Mouse (Mus musculus): ENCODE measurements at regions not wholly inside any gene's neighbourhood (a gene's known extent, or its start where the extent isn't known, plus 50 kb on each side); places are given as distances from the start of the nearest gene placed in this dataset.

- DNase-seq (ENCODE audit: low spot score): no peak
Measured at GRCm38 (mm10) chr9:52377761-52378160, 209.4 kb upstream of the Zc3h12c start.

GRCm38 (mm10) chr9:52376914-52377313 lies 208.5 kb upstream of the Zc3h12c start:
- no peak for DNase-seq (ENCODE audit: low spot score)

- DNase-seq (ENCODE audit: low spot score): no peak
Measured at GRCm38 (mm10) chr9:52371296-52371695, 202.9 kb upstream of the Zc3h12c start.

GRCm38 (mm10) chr9:52368911-52369310 lies 200.5 kb upstream of the Zc3h12c start:
- DNase-seq (ENCODE audit: low spot score): no peak

- no peak for DNase-seq (ENCODE audit: low spot score)
Measured at GRCm38 (mm10) chr9:52368080-52368479, 199.7 kb upstream of the Zc3h12c start.

GRCm38 (mm10) chr9:52366046-52366445 lies 197.7 kb upstream of the Zc3h12c start:
- no peak for DNase-seq (ENCODE audit: low spot score)

GRCm38 (mm10) chr9:52361599-52361998 lies 193.2 kb upstream of the Zc3h12c start:
- no peak for DNase-seq (ENCODE audit: low spot score)

GRCm38 (mm10) chr9:52359416-52359815 lies 191.0 kb upstream of the Zc3h12c start:
- no peak for DNase-seq (ENCODE audit: low spot score)

- DNase-seq (ENCODE audit: low spot score): no peak
Measured at GRCm38 (mm10) chr9:52356549-52356948, 188.2 kb upstream of the Zc3h12c start.

- no peak for DNase-seq (ENCODE audit: low spot score)
Measured at GRCm38 (mm10) chr9:52355187-52355982, 187.0 kb upstream of the Zc3h12c start.

GRCm38 (mm10) chr9:52348536-52349527 lies 180.5 kb upstream of the Zc3h12c start:
- no peak for DNase-seq (ENCODE audit: low spot score)

GRCm38 (mm10) chr9:52344177-52344877 lies 176.0 kb upstream of the Zc3h12c start:
- no peak for DNase-seq (ENCODE audit: low spot score)

- DNase-seq (ENCODE audit: low spot score): no peak
Measured at GRCm38 (mm10) chr9:52341029-52341428, 172.7 kb upstream of the Zc3h12c start.

- DNase-seq (ENCODE audit: low spot score): no peak
Measured at GRCm38 (mm10) chr9:52337786-52338322, 169.5 kb upstream of the Zc3h12c start.

GRCm38 (mm10) chr9:52334767-52335166 lies 166.4 kb upstream of the Zc3h12c start:
- DNase-seq (ENCODE audit: low spot score): no peak

GRCm38 (mm10) chr9:52333884-52334283 lies 165.5 kb upstream of the Zc3h12c start:
- DNase-seq (ENCODE audit: low spot score): no peak

- DNase-seq (ENCODE audit: low spot score): no peak
Measured at GRCm38 (mm10) chr9:52331748-52332147, 163.4 kb upstream of the Zc3h12c start.

- no peak for DNase-seq (ENCODE audit: low spot score)
Measured at GRCm38 (mm10) chr9:52330652-52331051, 162.3 kb upstream of the Zc3h12c start.

GRCm38 (mm10) chr9:52324347-52324746 lies 156.0 kb upstream of the Zc3h12c start:
- DNase-seq (ENCODE audit: low spot score): no peak

- no peak for DNase-seq (ENCODE audit: low spot score)
Measured at GRCm38 (mm10) chr9:52323757-52324156, 155.4 kb upstream of the Zc3h12c start.

- DNase-seq (ENCODE audit: low spot score): no peak
Measured at GRCm38 (mm10) chr9:52323226-52323625, 154.9 kb upstream of the Zc3h12c start.

- DNase-seq (ENCODE audit: low spot score): no peak
Measured at GRCm38 (mm10) chr9:52301521-52301920, 133.1 kb upstream of the Zc3h12c start.

All from left cerebral cortex, adult 11 months (tissue).